Mouse (Mus musculus): ENCODE measurements around the gene Mrpl53.

- TF ChIP-seq GATA1 (IDR thresholded peaks at IDR 0.05; ENCODE audit: borderline replicate concordance, low read length), result no peak
- TF ChIP-seq FLI1 (IDR thresholded peaks at IDR 0.05; ENCODE audit: low read length), result no peak
Measured at GRCm38 (mm10) chr6:83137576-83137950, 28.7 kb downstream of the Mrpl53 start.

Measured in megakaryocyte, embryonic 14.5 days (primary cell).